Mouse (Mus musculus): Measurements from ENCODE around the gene Atad5. TPM values are rescaled to one million over a fixed set of nuclear protein-coding genes. Genes with fewer than 3 reads are reported as not detected.
A peak's percentile ranks its signal among the peaks of the same experiment; 100 is the strongest.

The Atad5 gene
- polyA plus RNA-seq, 1 experiment from 2014 or later: 5.3 TPM

DNA sequence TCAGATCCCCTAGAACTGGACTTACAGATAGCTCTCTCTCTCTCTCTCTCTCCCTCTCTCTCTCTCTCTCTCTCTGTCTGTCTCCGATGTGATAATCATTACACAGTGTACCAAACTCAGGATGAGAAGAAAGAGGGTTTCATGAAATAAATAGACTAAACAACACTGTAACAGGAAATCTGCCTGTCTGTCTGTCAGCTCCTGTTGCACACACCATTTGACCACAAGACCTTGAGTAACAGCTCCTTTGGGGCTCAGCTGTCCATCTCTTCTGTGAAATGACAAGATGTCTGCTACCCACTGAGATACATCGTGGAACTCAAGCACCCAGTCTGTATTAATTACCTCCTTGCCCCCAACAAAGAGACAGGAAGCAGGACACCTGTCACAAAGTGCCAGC is 62.3 kb downstream of the Atad5 start:
- Histone ChIP-seq H3K4me3 (ENCODE audit: control insufficient read depth in 1 of 2, insufficient read depth in 1 of 2, low read depth in 1 of 2, low read length in 2 of 2) (no peak overlapping the region), H3K27ac (replicated peaks in 1 of 2; ENCODE audit: control insufficient read depth in 1 of 2, insufficient read depth in 1 of 2, low read depth in 2 of 2, low read length in 2 of 2) (no peak overlapping the region), H3K9me3 (ENCODE audit: control insufficient read depth, low read length) (no peaks in the 10 kb centered on the region), H3K27me3 (ENCODE audit: control insufficient read depth, insufficient read depth, low read length) (peaks cover 37% of the 10 kb centered on the region), H3K4me2 (ENCODE audit: low read length) (no peak overlapping the region), H3K4me1 (ENCODE audit: control insufficient read depth in 2 of 2, insufficient read depth in 2 of 2, low read length in 2 of 2) (peaks cover 0 to 9% of the 10 kb centered on the region in 2 experiments; a peak in 1 of 4 replicates), H3K9ac (ENCODE audit: low read length) (no peak overlapping the region), H3K36me3 (ENCODE audit: control insufficient read depth, insufficient read depth, low read length) (no peaks in the 10 kb centered on the region)
- no peak for ATAC-seq (ENCODE audit: insufficient number of reproducible peaks, insufficient read depth, low FRiP score, low read depth)
- 41% methylated on average over 2 of the region's 2 CpGs for WGBS

GRCm38 (mm10) chr11:80152376-80152775 is 63.2 kb downstream of the Atad5 start:
- no peaks in the 10 kb centered on the region for H3K9me3 ChIP-seq (ENCODE audit: control insufficient read depth, low read length)
- H3K36me3 ChIP-seq (ENCODE audit: control insufficient read depth, insufficient read depth, low read length): no peaks in the 10 kb centered on the region
- WGBS: 71% methylated on average over 8 of the region's 8 CpGs
- no peak overlapping the region for H3K9ac ChIP-seq (ENCODE audit: low read length)
- no peak overlapping the region for H3K4me2 ChIP-seq (ENCODE audit: low read length)
- peaks cover 0 to 9% of the 10 kb centered on the region in 2 experiments; a peak in 1 of 4 replicates for H3K4me1 ChIP-seq (ENCODE audit: control insufficient read depth in 2 of 2, insufficient read depth in 2 of 2, low read length in 2 of 2)
- no peak for ATAC-seq (ENCODE audit: insufficient number of reproducible peaks, insufficient read depth, low FRiP score, low read depth)
- no peak overlapping the region for H3K27ac ChIP-seq (replicated peaks in 1 of 2; ENCODE audit: control insufficient read depth in 1 of 2, insufficient read depth in 1 of 2, low read depth in 2 of 2, low read length in 2 of 2)
- H3K4me3 ChIP-seq (ENCODE audit: control insufficient read depth in 1 of 2, insufficient read depth in 1 of 2, low read depth in 1 of 2, low read length in 2 of 2): no peak overlapping the region
- peaks cover 37% of the 10 kb centered on the region for H3K27me3 ChIP-seq (ENCODE audit: control insufficient read depth, insufficient read depth, low read length)

GRCm38 (mm10) chr11:80153857-80154495 is 64.8 kb downstream of the Atad5 start, which contains the start of gene Adap2:
Adap2 (plus strand) TSS chr11:80154105.
- H3K4me2 ChIP-seq (ENCODE audit: low read length): peak within 1 kb of the TSS; percentile 89
- peak; percentile 83 for ATAC-seq (ENCODE audit: insufficient number of reproducible peaks, insufficient read depth, low FRiP score, low read depth)
- 2% methylated on average over 47 of the region's 47 CpGs for WGBS
- H3K4me1 ChIP-seq (ENCODE audit: control insufficient read depth in 2 of 2, insufficient read depth in 2 of 2, low read length in 2 of 2): peaks cover 0 to 9% of the 10 kb centered on the region in 2 experiments; a peak in 1 of 4 replicates
- H3K9ac ChIP-seq (ENCODE audit: low read length): peak within 1 kb of the TSS; percentile 65
- H3K4me3 ChIP-seq (ENCODE audit: control insufficient read depth in 1 of 2, insufficient read depth in 1 of 2, low read depth in 1 of 2, low read length in 2 of 2): peak within 1 kb of the TSS; percentile 50 to 60
- H3K27ac ChIP-seq (replicated peaks in 1 of 2; ENCODE audit: control insufficient read depth in 1 of 2, insufficient read depth in 1 of 2, low read depth in 2 of 2, low read length in 2 of 2): no peak within 1 kb of the TSS
- no peaks in the 10 kb centered on the region for H3K36me3 ChIP-seq (ENCODE audit: control insufficient read depth, insufficient read depth, low read length)
- no peaks in the 10 kb centered on the region for H3K9me3 ChIP-seq (ENCODE audit: control insufficient read depth, low read length)
- peaks cover 37% of the 10 kb centered on the region for H3K27me3 ChIP-seq (ENCODE audit: control insufficient read depth, insufficient read depth, low read length)

GRCm38 (mm10) chr11:80154501-80154900 is 65.3 kb downstream of the Atad5 start:
- H3K4me3 ChIP-seq (ENCODE audit: control insufficient read depth in 1 of 2, insufficient read depth in 1 of 2, low read depth in 1 of 2, low read length in 2 of 2): peak overlapping the region; percentile 50 to 60
- peaks cover 0 to 9% of the 10 kb centered on the region in 2 experiments; a peak in 1 of 4 replicates for H3K4me1 ChIP-seq (ENCODE audit: control insufficient read depth in 2 of 2, insufficient read depth in 2 of 2, low read length in 2 of 2)
- ATAC-seq (ENCODE audit: insufficient number of reproducible peaks, insufficient read depth, low FRiP score, low read depth): no peak
- WGBS: 23% methylated on average over 25 of the region's 25 CpGs
- no peaks in the 10 kb centered on the region for H3K36me3 ChIP-seq (ENCODE audit: control insufficient read depth, insufficient read depth, low read length)
- peak overlapping the region; percentile 65 for H3K9ac ChIP-seq (ENCODE audit: low read length)
- peaks cover 42% of the 10 kb centered on the region for H3K27me3 ChIP-seq (ENCODE audit: control insufficient read depth, insufficient read depth, low read length)
- H3K27ac ChIP-seq (replicated peaks in 1 of 2; ENCODE audit: control insufficient read depth in 1 of 2, insufficient read depth in 1 of 2, low read depth in 2 of 2, low read length in 2 of 2): no peak overlapping the region
- H3K4me2 ChIP-seq (ENCODE audit: low read length): peak overlapping the region; percentile 89
- H3K9me3 ChIP-seq (ENCODE audit: control insufficient read depth, low read length): no peaks in the 10 kb centered on the region

DNA sequence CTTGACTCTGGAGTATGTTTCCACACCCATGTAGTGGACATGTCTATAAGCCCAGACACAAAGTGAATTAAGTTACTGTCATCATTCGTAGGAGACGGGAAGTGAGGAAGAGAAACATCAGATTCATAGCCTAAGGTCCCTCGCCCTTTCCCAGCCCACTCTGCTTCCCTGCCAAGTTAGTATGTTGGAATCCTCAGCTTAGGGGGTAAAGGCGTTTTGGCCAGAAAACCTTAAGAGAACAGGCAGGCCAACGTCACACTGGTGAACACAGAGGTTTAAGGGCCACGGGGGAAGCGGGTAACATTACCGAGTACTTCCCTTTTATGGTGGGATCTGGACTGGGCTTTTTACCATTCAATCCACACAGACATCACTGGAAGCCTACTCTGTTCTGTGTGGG is 66.3 kb downstream of the Atad5 start:
- H3K27ac ChIP-seq (replicated peaks in 1 of 2; ENCODE audit: control insufficient read depth in 1 of 2, insufficient read depth in 1 of 2, low read depth in 2 of 2, low read length in 2 of 2): no peak overlapping the region
- H3K4me1 ChIP-seq (ENCODE audit: control insufficient read depth in 2 of 2, insufficient read depth in 2 of 2, low read length in 2 of 2): peaks cover 0 to 9% of the 10 kb centered on the region in 2 experiments; a peak in 1 of 4 replicates
- no peak for ATAC-seq (ENCODE audit: insufficient number of reproducible peaks, insufficient read depth, low FRiP score, low read depth)
- WGBS: 85% methylated on average over 8 of the region's 8 CpGs
- H3K4me2 ChIP-seq (ENCODE audit: low read length): no peak overlapping the region
- no peaks in the 10 kb centered on the region for H3K9me3 ChIP-seq (ENCODE audit: control insufficient read depth, low read length)
- no peak overlapping the region for H3K9ac ChIP-seq (ENCODE audit: low read length)
- no peaks in the 10 kb centered on the region for H3K36me3 ChIP-seq (ENCODE audit: control insufficient read depth, insufficient read depth, low read length)
- H3K4me3 ChIP-seq (ENCODE audit: control insufficient read depth in 1 of 2, insufficient read depth in 1 of 2, low read depth in 1 of 2, low read length in 2 of 2): no peak overlapping the region
- H3K27me3 ChIP-seq (ENCODE audit: control insufficient read depth, insufficient read depth, low read length): peaks cover 42% of the 10 kb centered on the region

- Histone ChIP-seq H3K4me1 (ENCODE audit: control insufficient read depth in 2 of 2, insufficient read depth in 2 of 2, low read length in 2 of 2) (peaks cover 0 to 9% of the 10 kb centered on the region in 2 experiments; a peak in 1 of 4 replicates), H3K27me3 (ENCODE audit: control insufficient read depth, insufficient read depth, low read length) (peaks cover 42% of the 10 kb centered on the region)
Measured at GRCm38 (mm10) chr11:80155961-80156360, 66.8 kb downstream of the Atad5 start.

GRCm38 (mm10) chr11:80156841-80157240 is 67.6 kb downstream of the Atad5 start:
- Histone ChIP-seq H3K36me3 (ENCODE audit: control insufficient read depth, insufficient read depth, low read length) (no peaks in the 10 kb centered on the region), H3K4me1 (ENCODE audit: control insufficient read depth in 2 of 2, insufficient read depth in 2 of 2, low read length in 2 of 2) (peaks cover 0 to 9% of the 10 kb centered on the region in 2 experiments; a peak in 1 of 4 replicates), H3K27me3 (ENCODE audit: control insufficient read depth, insufficient read depth, low read length) (peaks cover 42% of the 10 kb centered on the region), H3K4me3 (ENCODE audit: control insufficient read depth in 1 of 2, insufficient read depth in 1 of 2, low read depth in 1 of 2, low read length in 2 of 2) (no peak overlapping the region), H3K4me2 (ENCODE audit: low read length) (no peak overlapping the region), H3K9me3 (ENCODE audit: control insufficient read depth, low read length) (no peaks in the 10 kb centered on the region), H3K9ac (ENCODE audit: low read length) (no peak overlapping the region), H3K27ac (replicated peaks in 1 of 2; ENCODE audit: control insufficient read depth in 1 of 2, insufficient read depth in 1 of 2, low read depth in 2 of 2, low read length in 2 of 2) (no peak overlapping the region)
- WGBS: 74% methylated on average over 4 of the region's 4 CpGs
- ATAC-seq (ENCODE audit: insufficient number of reproducible peaks, insufficient read depth, low FRiP score, low read depth): no peak

More at GRCm38 (mm10) chr11:80155961-80156360, 66.8 kb downstream of the Atad5 start:
- H3K9ac ChIP-seq (ENCODE audit: low read length): no peak overlapping the region
- no peaks in the 10 kb centered on the region for H3K9me3 ChIP-seq (ENCODE audit: control insufficient read depth, low read length)
- ATAC-seq (ENCODE audit: insufficient number of reproducible peaks, insufficient read depth, low FRiP score, low read depth): no peak
- H3K27ac ChIP-seq (replicated peaks in 1 of 2; ENCODE audit: control insufficient read depth in 1 of 2, insufficient read depth in 1 of 2, low read depth in 2 of 2, low read length in 2 of 2): no peak overlapping the region
- H3K4me3 ChIP-seq (ENCODE audit: control insufficient read depth in 1 of 2, insufficient read depth in 1 of 2, low read depth in 1 of 2, low read length in 2 of 2): no peak overlapping the region
- H3K36me3 ChIP-seq (ENCODE audit: control insufficient read depth, insufficient read depth, low read length): no peaks in the 10 kb centered on the region
- WGBS: 70% methylated on average over 4 of the region's 4 CpGs
- H3K4me2 ChIP-seq (ENCODE audit: low read length): no peak overlapping the region
